Mouse (Mus musculus) forebrain, embryonic 14.5 days (tissue): ENCODE results near the gene Epb41l1. TPM values are rescaled to one million over a fixed set of nuclear protein-coding genes. Genes with fewer than 3 reads are reported as not detected.
A peak's percentile ranks its signal among the peaks of the same experiment; 100 is the strongest.
"Not testable (repeated sequence)": the region's sequence is repeated elsewhere in the genome, so short reads cannot be mapped to it uniquely, and the experiment has no call there.

Experiments
- ATAC-seq: fragments of 200-750 bp; cut with Nextera tagmentation; 2 replicates; pipeline ENCODE4 v1.8.0; 2017; ENCODE audit warnings: mild to moderate bottlenecking, moderate library complexity
- DNase-seq: peaks from one replicate; pipeline ENCODE4 v3.0.0-alpha.2; 2015; ENCODE audit warnings: low spot score
- H3K27ac ChIP-seq: fragments of 300-500 bp; sonication (generic); 2 replicates; pipeline ENCODE4 v1.5.1; 2014; ENCODE audit warnings: low read depth, mild to moderate bottlenecking, control low read depth, low read length, moderate library complexity
- H3K27me3 ChIP-seq: fragments of 300-500 bp; sonication (generic); replicated peaks from 2 replicates; pipeline ENCODE4 v1.6.1; 2014; ENCODE audit warnings: low read length, control low read depth, mixed read lengths; ENCODE audit not compliant: control insufficient read depth, insufficient read depth
- H3K36me3 ChIP-seq: fragments of 300-500 bp; sonication (generic); 2 replicates; pipeline ENCODE4 v1.6.1; 2014; ENCODE audit warnings: low read length, control low read depth; ENCODE audit not compliant: control insufficient read depth, insufficient read depth
- H3K4me1 ChIP-seq: fragments of 300-500 bp; sonication (generic); 2 replicates; pipeline ENCODE4 v1.6.1; 2014; ENCODE audit warnings: antibody characterized with exemption, low read length, control low read depth; ENCODE audit not compliant: control insufficient read depth, insufficient read depth
- H3K4me2 ChIP-seq: fragments of 300-500 bp; sonication (generic); 2 replicates; pipeline ENCODE4 v1.6.1; 2014; ENCODE audit warnings: mild to moderate bottlenecking, control low read depth, low read length
- H3K4me3 ChIP-seq: fragments of 300-500 bp; sonication (generic); 2 replicates; pipeline ENCODE4 v1.5.1; 2014; ENCODE audit warnings: low read depth, low read length, control low read depth
- H3K9ac ChIP-seq: fragments of 300-500 bp; sonication (generic); 2 replicates; pipeline ENCODE4 v1.6.1; 2014; ENCODE audit warnings: mild to moderate bottlenecking, low read length, control low read depth, moderate library complexity
- H3K9me3 ChIP-seq: fragments of 300-500 bp; sonication (generic); replicated peaks from 2 replicates; pipeline ENCODE4 v1.6.1; 2016; ENCODE audit warnings: low read length, control low read depth, mixed read lengths; ENCODE audit not compliant: control insufficient read depth
- WGBS: fragments of 180-500 bp; shearing (Covaris S2); extraction: QIAGEN DNeasy Blood & Tissue Kit; methylation state at CpG from one replicate; pipeline ENCODE4 v1.1.7; 2014; 5-methylcytosine and 5-hydroxymethylcytosine counted together
- polyA plus RNA-seq: library from polyadenylated mRNA; unstranded; fragments of >200 nt; fragmentation: Nextera tagmentation; extraction: Ambion mirVana; gene quantifications from 2 replicates; pipeline ENCODE4 v1.2.1, GENCODE M21; 2014

Epb41l1 gene
- polyA plus RNA-seq, 1 experiment from 2014 or later = 9.6 TPM

DNA sequence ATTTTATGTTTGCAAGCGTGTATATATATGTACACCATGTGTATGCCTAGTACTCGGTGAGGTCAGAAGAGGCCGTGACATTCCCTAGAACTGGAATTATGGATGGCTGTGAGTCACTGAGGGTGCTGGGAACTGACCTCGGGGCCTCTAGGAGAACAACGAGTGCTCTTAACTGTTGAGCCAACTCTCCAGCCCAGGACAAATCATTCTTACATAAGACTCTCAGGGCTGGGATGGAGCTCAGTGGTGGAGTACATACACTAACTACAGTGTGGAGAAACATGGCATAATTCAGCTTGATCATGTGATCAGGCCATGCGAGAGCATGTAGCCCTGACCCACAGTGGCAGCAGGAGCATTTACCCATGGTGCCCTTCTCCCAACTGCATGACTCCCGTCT is 22.7 kb upstream of the Epb41l1 start:
- Histone ChIP-seq H3K36me3 (no peaks in the 10 kb centered on the region), H3K27me3 (no peaks in the 10 kb centered on the region), H3K4me1 (peaks cover 8% of the 10 kb centered on the region; the same call in 1 of the 2 replicates), H3K4me2 (no peak overlapping the region), H3K4me3 (no peak overlapping the region), H3K27ac (no peak overlapping the region), H3K9me3 (no peaks in the 10 kb centered on the region), H3K9ac (no peak overlapping the region)
- DNase-seq = no peak
- ATAC-seq = no peak
- 93% methylated on average over 7 of the region's 7 CpGs for WGBS

DNA sequence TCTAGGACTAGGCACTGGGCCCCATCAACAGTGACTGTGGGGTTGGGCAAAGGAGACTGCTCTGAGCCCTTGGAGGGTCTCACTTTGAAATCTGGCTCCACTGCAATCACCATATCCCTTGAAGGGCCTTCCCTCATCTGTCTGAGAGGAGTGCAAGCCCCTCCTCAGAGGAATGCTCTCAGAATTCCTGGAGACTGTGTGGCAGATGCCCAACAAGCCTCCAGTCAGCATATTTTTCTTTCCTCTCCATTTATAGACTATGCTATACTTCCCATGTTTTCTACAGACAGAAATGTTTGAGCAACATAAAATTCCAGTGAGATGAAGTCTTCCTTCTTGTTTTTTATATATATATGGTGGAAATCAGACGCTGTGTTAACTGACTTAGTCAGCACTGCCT is 21.2 kb upstream of the Epb41l1 start:
- ATAC-seq = no peak
- WGBS = 83% methylated on average over 1 of the region's 1 CpGs
- H3K9ac ChIP-seq = no peak overlapping the region
- peaks cover 8% of the 10 kb centered on the region; the same call in 1 of the 2 replicates for H3K4me1 ChIP-seq
- DNase-seq = no peak
- no peaks in the 10 kb centered on the region for H3K9me3 ChIP-seq
- H3K27me3 ChIP-seq = no peaks in the 10 kb centered on the region
- H3K27ac ChIP-seq = no peak overlapping the region
- no peak overlapping the region for H3K4me3 ChIP-seq
- H3K36me3 ChIP-seq = no peaks in the 10 kb centered on the region
- H3K4me2 ChIP-seq = no peak overlapping the region

DNA sequence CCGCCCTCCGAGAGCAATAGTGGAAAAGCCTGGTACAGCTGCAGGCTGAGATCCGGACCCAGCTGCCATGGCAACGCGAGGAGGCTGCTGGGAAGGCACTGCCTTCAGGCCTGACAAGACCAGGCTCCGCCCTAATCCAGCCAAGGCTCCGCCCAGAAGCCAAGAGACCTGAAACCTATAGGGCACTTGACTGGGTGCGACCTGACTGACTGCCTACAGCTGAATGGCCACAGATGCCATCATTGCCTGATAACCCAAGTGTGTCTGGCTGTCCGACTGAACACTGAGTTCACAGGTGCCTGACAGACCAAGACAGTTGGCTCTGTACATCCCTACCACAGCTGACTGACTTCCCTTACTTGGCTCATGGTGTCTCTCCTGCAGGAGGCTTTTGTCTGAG is 19.4 kb upstream of the Epb41l1 start:
- peak overlapping the region; percentile 11; the same call in 1 of the 2 replicates for H3K27ac ChIP-seq
- H3K4me1 ChIP-seq = peaks cover 8% of the 10 kb centered on the region; the same call in 1 of the 2 replicates
- peak; percentile 94 for ATAC-seq
- H3K36me3 ChIP-seq = no peaks in the 10 kb centered on the region
- no peaks in the 10 kb centered on the region for H3K9me3 ChIP-seq
- H3K4me2 ChIP-seq = peak overlapping the region; percentile 39
- 2% methylated on average over 9 of the region's 9 CpGs for WGBS
- peak overlapping the region; percentile 46; the same call in 1 of the 2 replicates for H3K9ac ChIP-seq
- H3K27me3 ChIP-seq = no peaks in the 10 kb centered on the region
- H3K4me3 ChIP-seq = no peak overlapping the region
- DNase-seq = peak; percentile 87

DNA sequence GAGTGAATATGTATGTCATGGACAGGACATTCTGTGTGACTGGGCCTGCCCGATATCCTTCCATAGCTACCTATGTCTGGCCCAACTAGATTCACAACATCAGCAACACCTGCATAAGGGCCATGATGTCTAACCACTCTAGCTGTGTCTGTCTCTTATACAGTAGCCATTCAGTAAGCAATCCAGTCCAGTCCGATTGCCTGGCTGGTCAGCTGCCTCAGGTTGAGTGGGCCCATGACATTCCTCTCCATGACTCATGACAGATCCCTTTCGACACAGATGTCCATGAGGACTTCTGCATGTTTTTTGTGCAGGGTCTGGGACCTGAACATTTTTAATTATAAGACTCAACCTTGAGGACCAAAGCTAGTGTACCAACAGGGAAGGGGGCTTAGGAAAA is 18.7 kb upstream of the Epb41l1 start:
- H3K4me2 ChIP-seq = no peak overlapping the region
- no peak for ATAC-seq
- H3K36me3 ChIP-seq = no peaks in the 10 kb centered on the region
- DNase-seq = no peak
- no peaks in the 10 kb centered on the region for H3K27me3 ChIP-seq
- H3K9ac ChIP-seq = no peak overlapping the region
- H3K4me3 ChIP-seq = no peak overlapping the region
- peaks cover 8% of the 10 kb centered on the region; the same call in 1 of the 2 replicates for H3K4me1 ChIP-seq
- no peak overlapping the region for H3K27ac ChIP-seq
- H3K9me3 ChIP-seq = no peaks in the 10 kb centered on the region
- 95% methylated on average over 3 of the region's 3 CpGs for WGBS

DNA sequence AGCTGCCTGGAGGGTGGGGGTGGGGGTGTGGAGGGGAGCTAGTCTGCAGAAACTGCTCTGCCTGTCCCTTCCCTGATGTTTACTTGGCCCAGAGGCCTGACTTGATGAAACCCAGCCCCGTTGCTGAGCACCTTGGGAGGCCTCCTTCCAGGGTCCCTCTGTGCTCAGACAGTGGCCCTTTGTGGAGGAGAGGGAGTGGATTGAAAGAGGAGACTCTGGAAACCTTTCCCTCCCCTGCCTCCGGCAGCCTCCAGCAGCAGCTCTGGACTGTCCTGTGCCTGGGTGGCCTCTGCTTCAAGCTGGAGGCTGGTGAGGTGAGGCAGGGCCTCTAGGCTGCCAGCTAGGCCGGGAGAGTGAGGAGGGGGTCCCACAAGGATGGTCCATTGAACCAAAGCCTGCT is 13.7 kb upstream of the Epb41l1 start:
- no peak overlapping the region for H3K4me2 ChIP-seq
- no peaks in the 10 kb centered on the region for H3K36me3 ChIP-seq
- DNase-seq (no peak), ATAC-seq (no peak)
- H3K9me3 ChIP-seq = no peaks in the 10 kb centered on the region
- H3K4me1 ChIP-seq = no peaks in the 10 kb centered on the region
- H3K9ac ChIP-seq = no peak overlapping the region
- H3K27me3 ChIP-seq = no peaks in the 10 kb centered on the region
- H3K27ac ChIP-seq = no peak overlapping the region
- no peak overlapping the region for H3K4me3 ChIP-seq
- 14% methylated on average over 3 of the region's 3 CpGs for WGBS

DNA sequence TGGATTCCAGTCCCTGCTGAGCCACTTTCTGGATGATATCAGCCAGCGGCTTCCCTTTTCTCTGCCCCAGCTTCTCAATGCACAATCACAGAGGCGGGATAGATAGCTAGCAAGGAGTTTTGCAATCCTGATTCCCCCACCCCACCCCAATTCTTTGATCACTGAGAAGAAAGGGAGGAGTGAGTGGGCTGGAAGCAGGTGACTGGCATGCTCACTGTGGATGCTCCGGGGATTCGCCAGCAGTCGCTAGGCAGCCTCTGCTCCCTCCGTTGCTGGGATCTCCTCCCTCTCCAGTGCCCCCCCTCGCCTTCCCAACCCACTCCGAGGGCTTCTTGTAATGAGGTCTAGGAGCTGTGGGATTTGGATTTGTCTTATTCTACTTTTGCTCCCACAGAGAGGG is 12.5 kb upstream of the Epb41l1 start:
- Histone ChIP-seq H3K27ac (no peak overlapping the region), H3K9me3 (no peaks in the 10 kb centered on the region), H3K4me1 (no peaks in the 10 kb centered on the region), H3K4me2 (no peak overlapping the region), H3K4me3 (no peak overlapping the region), H3K36me3 (no peaks in the 10 kb centered on the region), H3K9ac (no peak overlapping the region), H3K27me3 (no peaks in the 10 kb centered on the region)
- no peak for ATAC-seq
- 18% methylated on average over 7 of the region's 8 CpGs for WGBS
- peak; percentile 27 for DNase-seq

DNA sequence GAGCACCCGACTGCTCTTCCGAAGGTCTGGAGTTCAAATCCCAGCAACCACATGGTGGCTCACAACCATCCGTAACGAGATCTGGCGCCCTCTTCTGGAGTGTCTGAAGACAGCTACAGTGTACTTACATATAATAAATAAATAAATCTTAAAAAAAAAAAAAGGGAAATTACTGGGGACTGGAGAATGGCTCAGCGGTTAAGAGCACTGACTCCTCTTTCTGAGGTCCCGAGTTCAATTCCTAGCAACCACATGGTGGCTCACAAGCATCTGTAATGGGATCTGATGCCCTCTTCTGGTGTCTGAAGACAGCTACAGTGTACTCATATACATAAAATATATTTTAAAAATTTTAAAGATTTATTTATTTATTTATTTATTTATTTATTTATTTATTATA is 9.4 kb upstream of the Epb41l1 start:
- H3K9ac ChIP-seq, H3K27ac ChIP-seq, H3K27me3 ChIP-seq, H3K4me1 ChIP-seq, ATAC-seq, H3K4me3 ChIP-seq, H3K4me2 ChIP-seq, H3K36me3 ChIP-seq, H3K9me3 ChIP-seq, DNase-seq: not testable (repeated sequence)
- WGBS = 90% methylated on average over 4 of the region's 7 CpGs

DNA sequence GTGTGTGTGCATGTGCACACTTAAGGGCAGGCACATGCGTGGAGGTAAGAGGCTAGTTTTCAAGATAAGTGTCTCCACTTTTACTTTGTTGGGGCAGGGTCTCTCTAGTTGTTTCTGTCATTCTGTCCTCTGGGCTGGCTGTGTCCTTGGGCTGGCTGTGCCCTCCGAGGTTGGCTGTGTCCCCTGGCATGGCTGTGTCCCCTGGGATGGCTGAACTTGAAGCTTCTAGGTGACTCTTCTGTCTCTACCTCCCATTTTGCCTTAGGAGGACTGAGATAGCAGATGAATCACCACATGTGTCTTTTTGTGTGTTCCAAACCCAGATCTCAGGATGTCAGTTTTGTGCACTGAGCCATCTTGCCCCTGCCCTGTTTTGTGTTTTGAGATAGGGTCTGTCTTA is 5.7 kb upstream of the Epb41l1 start:
- 87% methylated on average over 2 of the region's 2 CpGs for WGBS
- H3K36me3 ChIP-seq = no peaks in the 10 kb centered on the region
- no peak overlapping the region for H3K4me2 ChIP-seq
- H3K4me3 ChIP-seq = no peak overlapping the region
- H3K4me1 ChIP-seq = no peaks in the 10 kb centered on the region
- H3K27me3 ChIP-seq = 0 out of 2 replicates have a peak, but pooled peaks cover 8% of the 10 kb centered on the region
- ATAC-seq = no peak
- no peak overlapping the region for H3K27ac ChIP-seq
- no peak overlapping the region for H3K9ac ChIP-seq
- H3K9me3 ChIP-seq = no peaks in the 10 kb centered on the region
- DNase-seq = no peak

DNA sequence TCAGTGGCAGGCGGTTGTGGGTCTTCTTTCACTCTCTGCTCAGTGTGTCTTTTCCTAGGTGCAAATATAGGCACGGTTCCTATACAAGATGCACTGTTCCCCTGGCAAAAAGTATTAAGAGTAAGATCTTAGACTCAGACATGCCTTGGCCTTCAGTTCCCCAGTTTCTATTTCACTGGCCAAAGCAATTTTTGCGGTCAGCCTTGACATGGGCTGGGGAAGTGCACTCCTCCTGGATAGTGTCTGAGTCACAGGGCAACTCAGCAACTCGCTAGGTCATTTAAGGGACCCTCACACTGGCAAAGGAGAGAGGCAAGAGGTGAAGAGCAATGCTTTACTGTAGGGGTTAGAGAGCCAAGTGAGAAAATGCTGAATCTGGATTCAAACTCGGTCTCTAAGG is 5.0 kb upstream of the Epb41l1 start:
- Histone ChIP-seq H3K36me3 (no peaks in the 10 kb centered on the region), H3K4me1 (no peaks in the 10 kb centered on the region), H3K9me3 (no peaks in the 10 kb centered on the region), H3K27ac (no peak overlapping the region), H3K27me3 (0 out of 2 replicates have a peak, but pooled peaks cover 14% of the 10 kb centered on the region), H3K4me3 (no peak overlapping the region), H3K9ac (no peak overlapping the region), H3K4me2 (no peak overlapping the region)
- no peak for ATAC-seq
- 73% methylated on average over 5 of the region's 5 CpGs for WGBS
- no peak for DNase-seq
